ENCODE assay signal across 8 mouse cellular contexts in genomic region chr16:17914307-17915249, GRCm38 (mm10). TPM values are rescaled to one million over a fixed set of nuclear protein-coding genes. Genes with fewer than 3 reads are reported as not detected.
DNase-seq lines count a peak whose midpoint lies in the region; ATAC-seq and TF ChIP-seq lines count a peak whose summit lies in the region.

TSS of gene Gsc2 (minus strand) at chr16:17915059.

- H3K9me3 ChIP-seq in megakaryocyte, embryonic 14.5 days: peaks cover 16% of the 10 kb centered on the region
- no peaks in the 10 kb centered on the region for H3K9me3 ChIP-seq in embryonic facial prominence, embryonic 12.5 days
- H3K9me3 ChIP-seq in hindbrain, postnatal 0 days (ENCODE audit: low read length): no peaks in the 10 kb centered on the region
- H3K9me3 ChIP-seq in midbrain, embryonic 13.5 days: no peaks in the 10 kb centered on the region

- H3K4me3 ChIP-seq in megakaryocyte, embryonic 14.5 days (replicated peaks): peak within 1 kb of the TSS; percentile 88
- peak within 1 kb of the TSS; percentile 37 for H3K4me3 ChIP-seq in embryonic facial prominence, embryonic 12.5 days
- H3K4me3 ChIP-seq in hindbrain, postnatal 0 days (ENCODE audit: low read length): peak within 1 kb of the TSS; percentile 32
- H3K4me3 ChIP-seq in midbrain, embryonic 13.5 days (replicated peaks): peak within 1 kb of the TSS; percentile 39

- DNase-seq in hindbrain, postnatal 0 days (ENCODE audit: low spot score): peak; percentile 28
- no peak for DNase-seq in yolk sac, embryonic 10.5 days (ENCODE audit: low spot score)
- DNase-seq in spleen, postnatal 14 days (ENCODE audit: low spot score in 2 of 2): no peak
- DNase-seq in spleen, postnatal 36 days (ENCODE audit: low spot score in 2 of 2): no peak

- no peak within 1 kb of the TSS for H3K27ac ChIP-seq in embryonic facial prominence, embryonic 12.5 days
- H3K27ac ChIP-seq in hindbrain, postnatal 0 days: no peak within 1 kb of the TSS
- H3K27ac ChIP-seq in midbrain, embryonic 13.5 days: no peak within 1 kb of the TSS

- H3K4me1 ChIP-seq in megakaryocyte, embryonic 14.5 days: peaks cover 40% of the 10 kb centered on the region
- peaks cover 18% of the 10 kb centered on the region for H3K4me1 ChIP-seq in embryonic facial prominence, embryonic 12.5 days
- peaks cover 16% of the 10 kb centered on the region for H3K4me1 ChIP-seq in hindbrain, postnatal 0 days (ENCODE audit: insufficient read depth, low read length)
- peaks cover 25% of the 10 kb centered on the region for H3K4me1 ChIP-seq in midbrain, embryonic 13.5 days (replicated peaks)

- H3K36me3 ChIP-seq in megakaryocyte, embryonic 14.5 days (replicated peaks; ENCODE audit: low read length): peaks cover 3% of the 10 kb centered on the region
- no peaks in the 10 kb centered on the region for H3K36me3 ChIP-seq in embryonic facial prominence, embryonic 12.5 days
- H3K36me3 ChIP-seq in hindbrain, postnatal 0 days (ENCODE audit: insufficient read depth, low read length): no peaks in the 10 kb centered on the region
- H3K36me3 ChIP-seq in midbrain, embryonic 13.5 days: no peaks in the 10 kb centered on the region

- no peak for ATAC-seq in megakaryocyte, adult 5-6 weeks (ENCODE audit: poor library complexity, severe bottlenecking)
- 0 out of 2 replicates have a peak, but pooled peaks have one; percentile 31 for ATAC-seq in embryonic facial prominence, embryonic 12.5 days (ENCODE audit: insufficient number of reproducible peaks, insufficient read depth, low FRiP score, low TSS enrichment)
- ATAC-seq in hindbrain, postnatal 0 days: no peak; the same call in 1 of the 2 replicates
- peak; percentile 17; the same call in 1 of the 2 replicates for ATAC-seq in midbrain, embryonic 13.5 days

- under 1% methylated on average over 99 of the region's 106 CpGs for WGBS in embryonic facial prominence, embryonic 12.5 days
- WGBS in hindbrain, postnatal 0 days: 2% methylated on average over 95 of the region's 106 CpGs
- under 1% methylated on average over 106 of the region's 106 CpGs for WGBS in midbrain, embryonic 13.5 days

- peak within 1 kb of the TSS; percentile 38 for H3K9ac ChIP-seq in embryonic facial prominence, embryonic 12.5 days
- peak within 1 kb of the TSS; percentile 28; the same call in 1 of the 2 replicates for H3K9ac ChIP-seq in hindbrain, postnatal 0 days (replicated peaks; ENCODE audit: low read length)
- H3K9ac ChIP-seq in midbrain, embryonic 13.5 days (replicated peaks): peak within 1 kb of the TSS; percentile 59

- TF ChIP-seq CTCF in hindbrain, postnatal 0 days (IDR thresholded peaks at IDR 0.05; ENCODE audit: low read depth): no peak

- H3K27me3 ChIP-seq in megakaryocyte, embryonic 14.5 days (replicated peaks): peaks cover 67% of the 10 kb centered on the region
- H3K27me3 ChIP-seq in embryonic facial prominence, embryonic 12.5 days: peaks cover 65% of the 10 kb centered on the region
- H3K27me3 ChIP-seq in hindbrain, postnatal 0 days (ENCODE audit: insufficient read depth, low read length): peaks cover 37% of the 10 kb centered on the region
- H3K27me3 ChIP-seq in midbrain, embryonic 13.5 days: peaks cover 76% of the 10 kb centered on the region

- peak within 1 kb of the TSS; percentile 67 for H3K4me2 ChIP-seq in embryonic facial prominence, embryonic 12.5 days (replicated peaks)
- peak within 1 kb of the TSS; percentile 51 for H3K4me2 ChIP-seq in hindbrain, postnatal 0 days (ENCODE audit: low read depth, low read length)
- peak within 1 kb of the TSS; percentile 53 for H3K4me2 ChIP-seq in midbrain, embryonic 13.5 days (replicated peaks)

RNA-seq across cellular contexts. Expression of gene Gsc2, which starts in this region (rescaled TPM):
- not detected in 2 replicates for polyA plus RNA-seq in megakaryocyte, embryonic 14.5 days (2012; ENCODE audit: insufficient read depth, low replicate concordance)
- not detected in 2 replicates for total RNA-seq in megakaryocyte, adult 5-6 weeks (2015)
- total RNA-seq in megakaryocyte, adult 5-6 weeks (2017): not detected in 2 replicates
- polyA plus RNA-seq in embryonic facial prominence, embryonic 12.5 days (2016; fragmentation: Nextera tagmentation; extraction: Ambion mirVana): not detected in 2 replicates
- total RNA-seq in hindbrain, postnatal 0 days (2014; rRNA removed): 0.21 and 0.61 TPM in 2 replicates
- polyA plus RNA-seq in hindbrain, postnatal 0 days (2015; fragmentation: Nextera tagmentation; extraction: Ambion mirVana): 0.76 and 1.0 TPM in 2 replicates
- 0.40 and 1.5 TPM in 2 replicates for polyA plus RNA-seq in midbrain, embryonic 13.5 days (2015; fragmentation: Nextera tagmentation; extraction: Ambion mirVana)

Comparison
In these comparisons a context has a peak if more than half of its experiments do, and no peak if none do; other contexts are left out.
1. Peak in ATAC-seq, H3K4me3 ChIP-seq, H3K9ac ChIP-seq and H3K4me2 ChIP-seq in embryonic facial prominence, embryonic 12.5 days; RNA of the gene not detected or under 1 TPM.
2. H3K4me3 ChIP-seq: peak in every context shown above with its lines; median percentile 88 in megakaryocyte, embryonic 14.5 days; 39 in midbrain, embryonic 13.5 days; 37 in embryonic facial prominence, embryonic 12.5 days; 32 in hindbrain, postnatal 0 days.